Mouse (Mus musculus): ENCODE data around the gene Smc5. TPM values are rescaled to one million over a fixed set of nuclear protein-coding genes. Genes with fewer than 3 reads are reported as not detected.

The Smc5 gene
- total and polyA plus RNA-seq, 2 experiments: 3.1 to 18.4 TPM

DNA sequence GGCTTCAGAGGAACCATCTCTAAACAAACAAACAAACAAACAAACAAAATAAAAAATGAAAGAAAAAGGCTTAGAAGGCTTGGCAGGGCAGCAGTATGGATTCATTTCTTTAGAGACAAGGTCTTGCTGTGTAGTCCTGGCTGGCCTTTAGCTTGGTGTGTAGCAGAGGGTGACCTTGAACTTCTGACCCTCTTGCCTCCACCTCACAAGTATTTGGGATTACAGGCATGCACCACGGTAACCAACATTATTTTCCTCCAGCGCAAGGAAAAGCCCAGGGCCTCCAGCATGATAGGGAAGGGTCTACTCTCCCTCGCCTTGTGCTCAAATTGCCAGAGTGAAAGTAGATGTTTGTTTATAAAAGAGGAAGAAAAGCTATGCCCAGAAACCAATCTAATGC is 98.6 kb downstream of the Smc5 start:
- WGBS: 71% methylated on average over 3 of the region's 3 CpGs
- no peak for DNase-seq (ENCODE audit: extremely low read depth, low read depth, low spot score)
- no peak overlapping the region for H3K27ac ChIP-seq (replicated peaks; ENCODE audit: insufficient read depth, low read depth, low read length)
- no peaks in the 10 kb centered on the region for H3K36me3 ChIP-seq (ENCODE audit: control insufficient read depth, insufficient read depth, low read length)
- no peak for TF ChIP-seq CTCF (IDR thresholded peaks at IDR 0.05; ENCODE audit: low read depth, low read length)
- no peak for TF ChIP-seq POLR2A (IDR thresholded peaks at IDR 0.05; ENCODE audit: extremely low read depth, insufficient read depth, low read length)
- no peaks in the 10 kb centered on the region for H3K4me1 ChIP-seq (ENCODE audit: control insufficient read depth, insufficient read depth, low read length)
- H3K4me3 ChIP-seq (ENCODE audit: insufficient read depth, low read depth, low read length): no peak overlapping the region
- H3K27me3 ChIP-seq (ENCODE audit: control insufficient read depth, insufficient read depth, low read length): no peaks in the 10 kb centered on the region
- no peak overlapping the region for H3K9ac ChIP-seq (ENCODE audit: low read depth, low read length)
- no peaks in the 10 kb centered on the region for H3K79me2 ChIP-seq (ENCODE audit: control insufficient read depth, insufficient read depth, low read length)

GRCm38 (mm10) chr19:23171136-23171535 is 102.6 kb downstream of the Smc5 start:
- WGBS: 100% methylated on average over 2 of the region's 2 CpGs
- no peak for DNase-seq (ENCODE audit: extremely low read depth, low read depth, low spot score)

GRCm38 (mm10) chr19:23170476-23170875 is 103.2 kb downstream of the Smc5 start:
- Histone ChIP-seq H3K36me3 (ENCODE audit: control insufficient read depth, insufficient read depth, low read length) (peaks cover 27% of the 10 kb centered on the region), H3K79me2 (ENCODE audit: control insufficient read depth, insufficient read depth, low read length) (no peaks in the 10 kb centered on the region), H3K27ac (replicated peaks; ENCODE audit: insufficient read depth, low read depth, low read length) (no peak overlapping the region), H3K4me3 (ENCODE audit: insufficient read depth, low read depth, low read length) (no peak overlapping the region), H3K27me3 (ENCODE audit: control insufficient read depth, insufficient read depth, low read length) (no peaks in the 10 kb centered on the region), H3K4me1 (ENCODE audit: control insufficient read depth, insufficient read depth, low read length) (no peaks in the 10 kb centered on the region; the same call in 1 of the 2 replicates), H3K9ac (ENCODE audit: low read depth, low read length) (no peak overlapping the region)
- WGBS: 63% methylated on average over 5 of the region's 5 CpGs
- no peak for TF ChIP-seq POLR2A (IDR thresholded peaks at IDR 0.05; ENCODE audit: extremely low read depth, insufficient read depth, low read length)
- TF ChIP-seq CTCF (IDR thresholded peaks at IDR 0.05; ENCODE audit: low read depth, low read length): no peak
- DNase-seq (ENCODE audit: extremely low read depth, low read depth, low spot score): no peak

More at GRCm38 (mm10) chr19:23171136-23171535, 102.6 kb downstream of the Smc5 start:
- Histone ChIP-seq H3K9ac (ENCODE audit: low read depth, low read length) (no peak overlapping the region), H3K4me3 (ENCODE audit: insufficient read depth, low read depth, low read length) (no peak overlapping the region), H3K27ac (replicated peaks; ENCODE audit: insufficient read depth, low read depth, low read length) (no peak overlapping the region), H3K4me1 (ENCODE audit: control insufficient read depth, insufficient read depth, low read length) (no peaks in the 10 kb centered on the region; the same call in 1 of the 2 replicates), H3K36me3 (ENCODE audit: control insufficient read depth, insufficient read depth, low read length) (peaks cover 20% of the 10 kb centered on the region), H3K27me3 (ENCODE audit: control insufficient read depth, insufficient read depth, low read length) (no peaks in the 10 kb centered on the region), H3K79me2 (ENCODE audit: control insufficient read depth, insufficient read depth, low read length) (no peaks in the 10 kb centered on the region)
- TF ChIP-seq CTCF (IDR thresholded peaks at IDR 0.05; ENCODE audit: low read depth, low read length) (no peak), POLR2A (IDR thresholded peaks at IDR 0.05; ENCODE audit: extremely low read depth, insufficient read depth, low read length) (no peak)

GRCm38 (mm10) chr19:23169659-23170050 is 104.0 kb downstream of the Smc5 start:
- Histone ChIP-seq H3K36me3 (ENCODE audit: control insufficient read depth, insufficient read depth, low read length) (peaks cover 29% of the 10 kb centered on the region), H3K79me2 (ENCODE audit: control insufficient read depth, insufficient read depth, low read length) (no peaks in the 10 kb centered on the region), H3K27me3 (ENCODE audit: control insufficient read depth, insufficient read depth, low read length) (no peaks in the 10 kb centered on the region), H3K4me1 (ENCODE audit: control insufficient read depth, insufficient read depth, low read length) (peaks cover 1% of the 10 kb centered on the region; the same call in 1 of the 2 replicates), H3K9ac (ENCODE audit: low read depth, low read length) (no peak overlapping the region), H3K4me3 (ENCODE audit: insufficient read depth, low read depth, low read length) (no peak overlapping the region), H3K27ac (replicated peaks; ENCODE audit: insufficient read depth, low read depth, low read length) (no peak overlapping the region)
- 96% methylated on average over 2 of the region's 2 CpGs for WGBS
- no peak for TF ChIP-seq POLR2A (IDR thresholded peaks at IDR 0.05; ENCODE audit: extremely low read depth, insufficient read depth, low read length)
- TF ChIP-seq CTCF (IDR thresholded peaks at IDR 0.05; ENCODE audit: low read depth, low read length): no peak
- no peak for DNase-seq (ENCODE audit: extremely low read depth, low read depth, low spot score)

DNA sequence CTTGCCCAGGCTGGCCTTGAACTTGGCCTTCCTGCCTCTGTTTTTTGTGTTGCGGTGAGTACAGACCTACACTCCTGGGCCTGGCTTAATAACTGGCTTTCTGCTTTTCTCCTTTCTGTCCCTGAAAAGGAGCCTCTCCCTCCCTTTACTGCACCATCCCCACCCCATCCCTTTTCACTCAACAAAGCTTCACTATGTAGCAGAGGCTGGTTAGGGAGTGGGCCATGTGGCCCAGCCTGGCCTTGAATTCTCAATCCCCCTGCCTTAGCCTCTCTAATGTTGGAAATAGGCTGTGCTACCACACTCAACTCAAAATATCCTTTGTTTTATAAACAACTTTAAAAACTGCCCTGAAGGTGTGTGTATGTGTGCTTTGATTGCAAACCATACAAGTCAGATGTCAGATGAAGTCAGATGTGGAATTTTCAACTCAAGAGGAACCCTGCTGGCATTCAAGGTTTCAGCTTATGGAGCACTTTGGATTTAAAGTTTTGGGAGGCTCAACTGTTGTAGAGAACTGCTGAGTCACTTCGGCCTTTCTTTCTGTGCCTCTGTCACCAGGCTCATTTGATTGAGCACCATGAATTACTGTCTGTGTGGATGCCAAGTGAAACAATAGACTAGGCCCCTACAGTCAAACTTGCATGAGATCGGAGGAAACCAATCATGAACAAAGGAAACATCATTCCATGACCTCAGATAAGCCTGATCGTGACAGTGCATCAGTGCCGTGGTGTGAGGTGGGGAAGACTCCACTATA is 104.6 kb downstream of the Smc5 start:
- peaks cover 6% of the 10 kb centered on the region; the same call in 1 of the 2 replicates for H3K4me1 ChIP-seq (ENCODE audit: control insufficient read depth, insufficient read depth, low read length)
- H3K9ac ChIP-seq (ENCODE audit: low read depth, low read length): no peak overlapping the region
- no peak for TF ChIP-seq POLR2A (IDR thresholded peaks at IDR 0.05; ENCODE audit: extremely low read depth, insufficient read depth, low read length)
- TF ChIP-seq CTCF (IDR thresholded peaks at IDR 0.05; ENCODE audit: low read depth, low read length): no peak
- DNase-seq (ENCODE audit: extremely low read depth, low read depth, low spot score): no peak
- H3K27me3 ChIP-seq (ENCODE audit: control insufficient read depth, insufficient read depth, low read length): no peaks in the 10 kb centered on the region
- H3K4me3 ChIP-seq (ENCODE audit: insufficient read depth, low read depth, low read length): no peak overlapping the region
- H3K79me2 ChIP-seq (ENCODE audit: control insufficient read depth, insufficient read depth, low read length): no peaks in the 10 kb centered on the region
- H3K36me3 ChIP-seq (ENCODE audit: control insufficient read depth, insufficient read depth, low read length): peaks cover 33% of the 10 kb centered on the region
- no peak overlapping the region for H3K27ac ChIP-seq (replicated peaks; ENCODE audit: insufficient read depth, low read depth, low read length)
- 87% methylated on average over 5 of the region's 5 CpGs for WGBS

Measured in liver, adult 2 months (tissue).